Mouse (Mus musculus) Muller cell, postnatal 12 days (primary cell): ENCODE data around the gene Gm20521.
A peak's percentile ranks its signal among the peaks of the same experiment; 100 is the strongest.
"Not testable (repeated sequence)": the region's sequence is repeated elsewhere in the genome, so short reads cannot be mapped to it uniquely, and the experiment has no call there.

Experiments used
- DNase-seq: peaks from one replicate; pipeline ENCODE4 v3.0.0-alpha.2; 2015; ENCODE audit errors: inconsistent ontology term

Gene Gm20521

GRCm38 (mm10) chr14:54936831-54937160 lies 53.6 kb downstream of the Gm20521 start:
- no peak for DNase-seq

GRCm38 (mm10) chr14:54937361-54938182 lies 54.3 kb downstream of the Gm20521 start:
- DNase-seq: no peak

GRCm38 (mm10) chr14:54938431-54939219 lies 55.4 kb downstream of the Gm20521 start:
- DNase-seq: no peak

- DNase-seq: peak; percentile 63
Measured at GRCm38 (mm10) chr14:54939434-54940175, 56.4 kb downstream of the Gm20521 start.

GRCm38 (mm10) chr14:54940176-54940530 lies 56.9 kb downstream of the Gm20521 start:
- DNase-seq: no peak

GRCm38 (mm10) chr14:54941024-54941978 lies 58.1 kb downstream of the Gm20521 start:
- DNase-seq: no peak

GRCm38 (mm10) chr14:54942479-54942878 lies 59.2 kb downstream of the Gm20521 start:
- DNase-seq: no peak

GRCm38 (mm10) chr14:54943971-54944370 lies 60.7 kb downstream of the Gm20521 start:
- no peak for DNase-seq

- no peak for DNase-seq
Measured at GRCm38 (mm10) chr14:54944939-54945338, 61.7 kb downstream of the Gm20521 start.

- no peak for DNase-seq
Measured at GRCm38 (mm10) chr14:54945975-54946704, 62.9 kb downstream of the Gm20521 start.

- not testable (repeated sequence) for DNase-seq
Measured at GRCm38 (mm10) chr14:54947008-54947407, 63.8 kb downstream of the Gm20521 start.
